Mouse (Mus musculus): ENCODE results near the gene Rabl6. TPM values are rescaled to one million over a fixed set of nuclear protein-coding genes. Genes with fewer than 3 reads are reported as not detected.

Gene Rabl6
- polyA plus RNA-seq (2015; fragmentation: Nextera tagmentation; extraction: Ambion mirVana): 66.8 and 69.6 TPM in 2 replicates

DNA sequence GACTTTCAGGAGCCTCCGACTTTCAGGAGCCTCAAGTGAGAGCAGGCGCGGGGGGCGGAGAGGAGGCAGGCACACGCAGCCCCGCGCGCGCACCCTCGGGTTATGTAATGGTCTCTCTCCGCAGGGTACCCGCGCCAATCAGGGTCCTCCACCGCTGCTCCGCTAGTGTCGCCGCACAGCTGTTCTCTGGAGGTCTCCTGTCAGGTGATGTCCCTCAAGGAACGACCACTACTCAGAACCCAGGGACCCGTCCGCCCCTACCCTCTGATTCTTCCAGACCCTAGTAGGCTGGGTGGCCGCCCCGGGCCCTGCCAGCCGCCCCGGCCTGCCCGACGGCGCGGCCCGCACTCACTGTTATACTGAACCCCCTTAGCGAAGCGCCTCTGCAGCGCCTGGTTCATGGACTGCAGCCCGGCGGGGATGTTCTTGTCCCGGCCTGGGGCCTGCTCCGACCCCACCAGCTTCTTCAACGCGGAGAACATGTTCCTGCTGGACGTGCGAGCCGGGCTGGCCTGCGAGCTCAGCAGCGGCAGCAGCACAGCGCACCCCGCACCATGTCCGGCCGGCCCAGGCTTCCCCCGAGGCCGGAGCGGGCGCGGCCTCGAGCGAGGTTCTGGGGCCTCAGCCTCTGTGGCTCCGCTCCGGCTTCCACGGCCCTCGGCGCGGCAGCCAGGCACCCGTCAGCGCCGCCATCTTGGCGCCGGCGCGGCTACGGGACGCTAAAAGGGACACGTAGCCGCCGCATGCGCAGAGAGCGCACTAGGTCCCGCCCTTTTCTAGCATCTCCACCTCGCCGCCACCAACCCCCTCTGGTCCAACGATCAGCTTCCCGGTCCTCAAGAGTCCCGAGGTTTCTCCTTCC, at the start of gene Rabl6:
Gene Rabl6, minus strand, starts transcription at position 761 of the 862 bp plus-strand sequence.
- peak; percentile 93 for ATAC-seq (ENCODE audit: low FRiP score)
- Histone ChIP-seq H3K27me3 (replicated peaks) (no peaks in the 10 kb centered on the region), H3K4me3 (replicated peaks) (peak within 1 kb of the TSS; percentile 96), H3K9ac (replicated peaks) (peak within 1 kb of the TSS; percentile 99), H3K36me3 (no peaks in the 10 kb centered on the region), H3K27ac (replicated peaks) (peak within 1 kb of the TSS; percentile 94), H3K4me2 (peak within 1 kb of the TSS; percentile 65), H3K4me1 (peaks cover 30% of the 10 kb centered on the region), H3K9me3 (replicated peaks) (no peaks in the 10 kb centered on the region)
- under 1% methylated on average over 80 of the region's 80 CpGs for WGBS

DNA sequence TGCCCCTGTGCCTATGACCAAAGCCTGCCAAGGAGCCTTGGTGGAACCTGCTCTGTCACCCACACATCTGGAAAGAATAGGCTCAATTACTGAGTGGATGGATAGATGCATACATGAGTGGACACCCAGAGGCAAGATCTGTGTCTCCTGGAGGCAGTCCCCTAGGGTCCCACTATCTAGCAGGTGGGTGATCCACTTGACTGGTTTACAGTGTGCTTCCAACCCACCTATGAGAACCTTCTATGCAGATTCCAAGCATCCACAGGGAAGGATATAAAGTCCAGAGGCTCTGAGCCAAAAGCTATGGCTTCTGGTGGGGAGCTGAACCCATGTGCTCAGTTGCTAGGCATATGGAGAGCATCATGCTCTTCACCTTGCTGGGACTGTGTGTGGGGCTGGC, 49.3 kb upstream of the Rabl6 start, which contains the start of gene Lcn5:
Gene Lcn5, plus strand, starts transcription at position 301 of the 400 bp plus-strand sequence.
- Histone ChIP-seq H3K27ac (replicated peaks) (no peak within 1 kb of the TSS), H3K9me3 (replicated peaks) (no peaks in the 10 kb centered on the region), H3K4me1 (no peaks in the 10 kb centered on the region), H3K9ac (replicated peaks) (no peak within 1 kb of the TSS), H3K4me2 (no peak within 1 kb of the TSS), H3K4me3 (replicated peaks) (no peak within 1 kb of the TSS), H3K36me3 (no peaks in the 10 kb centered on the region), H3K27me3 (replicated peaks) (no peaks in the 10 kb centered on the region)
- ATAC-seq (ENCODE audit: low FRiP score): no peak

DNA sequence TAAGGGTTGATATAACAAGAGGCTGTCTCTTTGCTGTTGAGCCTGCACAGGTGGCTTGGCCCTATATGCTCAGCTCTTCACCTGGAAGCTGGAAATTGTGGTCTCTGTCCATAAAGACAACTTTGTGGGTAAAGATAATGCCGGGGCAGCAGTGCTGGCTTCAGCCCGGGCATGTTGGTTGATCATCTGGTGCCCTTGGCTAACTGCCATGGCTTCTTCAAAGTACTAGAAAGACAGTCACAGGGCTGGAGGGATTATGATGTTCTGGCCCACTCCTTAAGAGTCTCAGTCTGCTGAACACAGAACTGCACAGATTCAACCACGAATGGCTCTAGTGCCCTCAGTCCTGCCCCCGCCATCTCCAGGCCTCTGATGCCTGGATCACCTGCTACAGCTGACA, 48.9 kb upstream of the Rabl6 start:
- H3K27me3 ChIP-seq (replicated peaks): no peaks in the 10 kb centered on the region
- no peaks in the 10 kb centered on the region for H3K36me3 ChIP-seq
- H3K4me3 ChIP-seq (replicated peaks): no peak overlapping the region
- no peaks in the 10 kb centered on the region for H3K9me3 ChIP-seq (replicated peaks)
- ATAC-seq (ENCODE audit: low FRiP score): no peak
- no peak overlapping the region for H3K4me2 ChIP-seq
- H3K27ac ChIP-seq (replicated peaks): no peak overlapping the region
- H3K4me1 ChIP-seq: no peaks in the 10 kb centered on the region
- WGBS: 87% methylated on average over 4 of the region's 4 CpGs
- H3K9ac ChIP-seq (replicated peaks): no peak overlapping the region

DNA sequence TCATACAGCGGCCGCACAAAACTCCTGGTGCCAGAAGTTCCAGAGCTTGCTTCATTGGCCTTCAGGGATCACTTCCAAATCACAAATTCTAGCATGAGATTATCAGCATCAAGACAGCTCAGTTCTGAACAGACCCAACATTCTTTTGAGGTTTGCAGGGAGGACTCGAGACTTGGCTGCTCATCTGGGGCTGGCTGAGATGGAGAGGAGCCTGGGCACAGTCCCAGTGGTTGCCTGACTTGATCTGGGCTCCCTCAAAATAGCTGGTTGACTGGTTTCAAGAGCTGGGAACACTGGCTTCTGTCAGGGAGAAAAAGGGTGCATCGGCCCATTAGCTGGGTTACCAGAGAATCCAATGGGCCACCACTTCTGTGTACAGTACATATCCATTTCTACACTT, 48.4 kb upstream of the Rabl6 start:
- H3K4me2 ChIP-seq: no peak overlapping the region
- no peaks in the 10 kb centered on the region for H3K9me3 ChIP-seq (replicated peaks)
- no peak for ATAC-seq (ENCODE audit: low FRiP score)
- 87% methylated on average over 4 of the region's 4 CpGs for WGBS
- H3K36me3 ChIP-seq: no peaks in the 10 kb centered on the region
- no peak overlapping the region for H3K4me3 ChIP-seq (replicated peaks)
- H3K27ac ChIP-seq (replicated peaks): no peak overlapping the region
- no peaks in the 10 kb centered on the region for H3K27me3 ChIP-seq (replicated peaks)
- H3K4me1 ChIP-seq: no peaks in the 10 kb centered on the region
- no peak overlapping the region for H3K9ac ChIP-seq (replicated peaks)

DNA sequence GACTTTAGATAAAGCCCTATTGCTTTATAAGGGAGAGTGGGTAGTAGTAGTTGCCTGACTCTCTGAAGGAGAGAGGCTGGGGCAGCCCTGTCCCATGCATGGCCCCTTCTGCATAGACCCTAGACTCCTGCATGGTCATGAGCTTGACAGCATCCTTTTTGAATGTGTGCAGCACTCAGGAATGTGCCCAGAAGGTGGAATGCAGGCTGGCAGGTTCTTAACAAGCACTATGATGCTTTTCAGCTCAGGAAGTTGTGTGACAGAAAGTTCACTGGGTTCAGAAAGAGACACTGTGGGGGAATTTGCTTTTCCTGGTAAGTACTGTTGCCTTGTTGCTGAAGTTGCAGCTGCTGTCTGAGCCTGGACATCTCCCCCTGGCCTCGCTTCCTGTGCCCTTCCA, 46.2 kb upstream of the Rabl6 start:
- H3K27ac ChIP-seq (replicated peaks): no peak overlapping the region

DNA sequence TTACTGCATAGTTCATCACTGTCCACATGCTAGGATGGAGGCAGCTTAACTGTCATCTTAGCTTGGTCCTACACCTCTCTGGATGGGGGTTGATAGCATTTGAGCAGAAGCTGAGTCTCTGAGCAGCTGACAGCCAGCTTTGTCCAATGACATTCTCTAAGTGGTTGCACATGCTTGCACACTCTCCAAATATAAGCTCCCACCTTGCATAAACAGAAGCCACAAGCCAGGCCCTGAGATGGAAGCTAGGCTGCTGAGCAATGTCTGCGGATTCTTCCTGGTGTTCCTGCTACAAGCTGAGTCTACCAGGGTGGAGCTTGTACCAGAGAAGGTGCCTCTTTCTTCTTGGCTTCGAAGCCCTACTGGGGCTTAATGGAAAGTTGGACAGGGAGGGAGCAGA, 44.6 kb upstream of the Rabl6 start, which contains the start of gene Lcn8:
Gene Lcn8, plus strand, starts transcription at position 219 of the 400 bp plus-strand sequence.
- no peak for ATAC-seq (ENCODE audit: low FRiP score)
- Histone ChIP-seq H3K4me3 (replicated peaks) (no peak within 1 kb of the TSS), H3K27ac (replicated peaks) (no peak within 1 kb of the TSS), H3K4me2 (no peak within 1 kb of the TSS), H3K27me3 (replicated peaks) (no peaks in the 10 kb centered on the region), H3K4me1 (no peaks in the 10 kb centered on the region), H3K9ac (replicated peaks) (no peak within 1 kb of the TSS), H3K36me3 (no peaks in the 10 kb centered on the region), H3K9me3 (replicated peaks) (no peaks in the 10 kb centered on the region)
- 89% methylated on average over 2 of the region's 2 CpGs for WGBS

More for the DNA sequence above, 46.2 kb upstream of the Rabl6 start:
- Histone ChIP-seq H3K9me3 (replicated peaks) (no peaks in the 10 kb centered on the region), H3K4me1 (no peaks in the 10 kb centered on the region), H3K36me3 (no peaks in the 10 kb centered on the region), H3K4me3 (replicated peaks) (no peak overlapping the region), H3K9ac (replicated peaks) (no peak overlapping the region), H3K27me3 (replicated peaks) (no peaks in the 10 kb centered on the region), H3K4me2 (no peak overlapping the region)
- 65% methylated on average over 1 of the region's 1 CpGs for WGBS
- no peak for ATAC-seq (ENCODE audit: low FRiP score)

DNA sequence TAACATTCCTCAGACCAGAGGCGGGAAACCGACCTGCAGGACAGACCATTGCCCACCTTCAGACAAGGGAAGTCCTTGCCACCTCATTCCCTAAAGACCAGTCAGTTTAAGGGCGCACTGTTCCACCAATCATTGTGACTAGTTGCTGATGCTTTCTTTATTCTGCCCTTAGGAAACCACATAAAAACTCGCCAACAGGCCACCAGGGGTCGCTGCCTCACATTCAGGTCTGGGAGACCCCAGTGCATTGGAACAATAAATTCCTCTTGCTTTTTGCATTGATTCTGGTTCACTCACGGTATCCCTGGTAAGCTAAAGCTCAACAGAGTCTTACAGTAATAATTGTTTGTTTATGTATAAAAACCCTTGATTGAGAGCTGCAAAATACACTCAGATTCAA, 31.6 kb upstream of the Rabl6 start:
- Histone ChIP-seq H3K27me3 (replicated peaks) (no peaks in the 10 kb centered on the region), H3K4me2 (no peak overlapping the region), H3K4me3 (replicated peaks) (no peak overlapping the region), H3K36me3 (no peaks in the 10 kb centered on the region), H3K9me3 (replicated peaks) (no peaks in the 10 kb centered on the region), H3K27ac (replicated peaks) (no peak overlapping the region), H3K9ac (replicated peaks) (no peak overlapping the region), H3K4me1 (no peaks in the 10 kb centered on the region)
- WGBS: 21% methylated on average over 6 of the region's 6 CpGs
- no peak for ATAC-seq (ENCODE audit: low FRiP score)

DNA sequence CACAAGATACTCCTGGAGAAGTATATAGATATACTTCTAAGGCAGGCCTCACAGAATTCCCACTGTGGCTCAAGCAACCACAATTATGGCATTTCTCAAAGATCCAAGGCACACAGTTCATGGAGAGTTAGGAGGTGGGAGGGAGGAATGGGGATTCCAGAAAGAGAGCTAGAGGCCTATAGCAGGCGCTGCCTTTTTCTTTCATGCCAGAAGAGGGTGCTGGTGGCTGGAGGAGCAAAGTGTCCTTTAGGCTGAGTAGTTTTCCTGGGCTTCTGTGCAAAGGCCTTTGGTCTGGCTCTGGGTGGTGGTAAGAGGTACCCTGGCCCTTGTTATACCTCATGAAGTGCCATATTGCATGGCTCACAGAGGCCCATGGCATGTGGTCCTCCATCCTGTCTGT, 25.7 kb upstream of the Rabl6 start:
- Histone ChIP-seq H3K4me3 (replicated peaks) (no peak overlapping the region), H3K4me2 (no peak overlapping the region), H3K27me3 (replicated peaks) (no peaks in the 10 kb centered on the region), H3K36me3 (no peaks in the 10 kb centered on the region), H3K9ac (replicated peaks) (no peak overlapping the region), H3K4me1 (no peaks in the 10 kb centered on the region), H3K9me3 (replicated peaks) (no peaks in the 10 kb centered on the region), H3K27ac (replicated peaks) (no peak overlapping the region)
- ATAC-seq (ENCODE audit: low FRiP score): no peak
- WGBS: 54% methylated on average over 1 of the region's 1 CpGs

DNA sequence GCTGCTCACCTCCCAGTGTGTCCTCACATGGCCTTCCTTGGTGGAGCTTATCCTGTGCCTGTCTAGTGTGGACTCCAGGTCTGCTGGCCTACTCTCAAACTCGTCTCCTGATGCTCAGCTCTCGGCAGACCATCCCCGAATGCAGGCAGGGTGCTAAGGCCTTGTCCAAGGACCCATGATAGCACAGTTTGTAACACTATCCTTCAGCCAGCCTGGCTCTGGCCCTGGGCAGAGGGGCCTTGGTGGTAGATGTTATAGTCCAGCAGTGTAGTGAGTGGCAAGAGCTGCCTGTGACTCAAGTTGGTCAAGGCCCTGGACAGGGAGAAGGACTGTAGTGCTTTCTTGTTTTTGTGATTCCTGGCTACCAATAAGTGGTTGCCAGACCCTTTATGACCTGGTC, 25.3 kb upstream of the Rabl6 start:
- Histone ChIP-seq H3K4me2 (no peak overlapping the region), H3K4me1 (no peaks in the 10 kb centered on the region), H3K4me3 (replicated peaks) (no peak overlapping the region), H3K27me3 (replicated peaks) (no peaks in the 10 kb centered on the region), H3K27ac (replicated peaks) (no peak overlapping the region), H3K9ac (replicated peaks) (no peak overlapping the region), H3K36me3 (no peaks in the 10 kb centered on the region), H3K9me3 (replicated peaks) (no peaks in the 10 kb centered on the region)
- 87% methylated on average over 3 of the region's 3 CpGs for WGBS
- ATAC-seq (ENCODE audit: low FRiP score): no peak

DNA sequence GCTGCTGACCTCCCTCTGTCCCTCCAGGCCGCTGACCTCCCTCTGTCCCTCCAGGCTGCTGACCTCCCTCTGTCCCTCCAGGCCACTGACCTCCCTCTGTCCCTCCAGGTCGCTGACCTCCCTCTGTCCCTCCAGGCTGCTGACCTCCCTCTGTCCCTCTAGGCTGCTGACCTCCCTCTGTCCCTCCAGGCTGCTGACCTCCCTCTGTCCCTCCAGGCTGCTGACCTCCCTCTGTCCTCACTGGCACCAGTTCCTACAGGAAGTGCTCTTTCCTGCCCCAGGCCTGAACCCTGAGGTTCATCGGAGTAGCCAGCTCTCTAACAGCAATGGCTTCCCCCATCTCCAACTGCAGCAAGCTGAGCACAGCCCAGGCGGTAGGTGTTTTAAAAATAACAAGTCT, 20.4 kb upstream of the Rabl6 start:
- no peaks in the 10 kb centered on the region for H3K36me3 ChIP-seq

DNA sequence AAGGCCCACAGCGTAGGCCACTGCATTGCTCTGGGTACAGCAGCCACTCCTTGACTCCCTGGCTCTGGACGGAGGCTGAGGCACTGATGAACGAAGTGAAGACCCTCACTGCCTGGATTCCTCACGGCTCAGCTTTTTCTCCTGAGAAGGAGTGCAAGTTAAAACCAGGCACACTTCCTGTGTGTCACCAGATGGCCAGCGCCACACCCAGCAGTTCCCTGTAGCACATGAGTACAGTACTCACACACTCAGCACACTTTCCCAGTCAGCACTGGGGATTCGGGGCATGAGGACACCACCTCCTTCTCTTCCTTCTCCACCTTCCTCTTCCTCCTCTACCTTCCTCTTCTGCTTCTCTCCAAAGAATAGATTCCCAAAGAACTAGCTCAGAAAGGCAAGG, 19.5 kb upstream of the Rabl6 start, which contains the start of gene Fcna:
Gene Fcna, minus strand, starts transcription at position 220 of the 400 bp plus-strand sequence.
- no peak for ATAC-seq (ENCODE audit: low FRiP score)

More for the DNA sequence above, 20.4 kb upstream of the Rabl6 start:
- Histone ChIP-seq H3K27me3 (replicated peaks) (no peaks in the 10 kb centered on the region), H3K9ac (replicated peaks) (no peak overlapping the region), H3K4me2 (no peak overlapping the region), H3K9me3 (replicated peaks) (no peaks in the 10 kb centered on the region), H3K4me1 (no peaks in the 10 kb centered on the region), H3K4me3 (replicated peaks) (no peak overlapping the region), H3K27ac (replicated peaks) (no peak overlapping the region)
- ATAC-seq (ENCODE audit: low FRiP score): no peak
- WGBS: 49% methylated on average over 4 of the region's 4 CpGs

DNA sequence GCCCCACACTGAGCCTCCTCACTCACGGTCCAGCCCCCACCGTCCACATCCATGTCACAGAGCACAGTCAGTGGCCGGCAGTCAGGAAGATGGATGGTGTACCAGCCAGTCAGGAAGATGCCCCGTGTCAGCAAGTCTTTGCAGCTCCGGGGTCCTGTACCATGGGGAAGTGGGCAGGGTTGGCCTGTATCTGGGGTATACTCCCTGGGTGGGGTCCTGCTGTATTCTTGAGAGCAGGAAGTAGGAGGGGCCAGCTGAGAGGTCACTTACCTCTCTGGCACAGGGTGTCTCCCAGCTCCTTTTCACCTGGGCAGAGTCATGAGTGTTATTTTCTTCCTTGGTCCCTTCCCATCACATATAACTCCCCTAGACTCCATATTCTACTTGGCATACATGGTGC, 17.7 kb upstream of the Rabl6 start:
- H3K9me3 ChIP-seq (replicated peaks): no peaks in the 10 kb centered on the region
- no peak overlapping the region for H3K9ac ChIP-seq (replicated peaks)
- H3K4me3 ChIP-seq (replicated peaks): no peak overlapping the region
- H3K4me2 ChIP-seq: no peak overlapping the region
- peaks cover 9% of the 10 kb centered on the region for H3K4me1 ChIP-seq
- no peaks in the 10 kb centered on the region for H3K27me3 ChIP-seq (replicated peaks)
- ATAC-seq (ENCODE audit: low FRiP score): no peak
- H3K27ac ChIP-seq (replicated peaks): no peak overlapping the region
- H3K36me3 ChIP-seq: no peaks in the 10 kb centered on the region
- WGBS: 51% methylated on average over 5 of the region's 5 CpGs

More for the DNA sequence above, 19.5 kb upstream of the Rabl6 start, which contains the start of gene Fcna:
- no peak within 1 kb of the TSS for H3K4me2 ChIP-seq
- no peaks in the 10 kb centered on the region for H3K36me3 ChIP-seq
- H3K27ac ChIP-seq (replicated peaks): no peak within 1 kb of the TSS
- no peaks in the 10 kb centered on the region for H3K4me1 ChIP-seq
- no peak within 1 kb of the TSS for H3K4me3 ChIP-seq (replicated peaks)
- 93% methylated on average over 6 of the region's 6 CpGs for WGBS
- H3K9me3 ChIP-seq (replicated peaks): no peaks in the 10 kb centered on the region
- H3K9ac ChIP-seq (replicated peaks): no peak within 1 kb of the TSS
- H3K27me3 ChIP-seq (replicated peaks): no peaks in the 10 kb centered on the region
